Mouse (Mus musculus) neural tube, embryonic 13.5 days (tissue): Measurements from ENCODE around the gene Tcte2. TPM values are rescaled to one million over a fixed set of nuclear protein-coding genes. Genes with fewer than 3 reads are reported as not detected.

Experiments used
- ATAC-seq: fragments of 200-750 bp; cut with Nextera tagmentation; 2 replicates; pipeline ENCODE4 v1.8.0; 2017; ENCODE audit warnings: low read depth, mild to moderate bottlenecking, moderate TSS enrichment, moderate library complexity
- H3K27ac ChIP-seq: fragments of 300-500 bp; sonication (generic); replicated peaks from 2 replicates; pipeline ENCODE4 v1.5.1; 2015; ENCODE audit warnings: moderate library complexity, mild to moderate bottlenecking, inconsistent platforms
- H3K27me3 ChIP-seq: fragments of 300-500 bp; sonication (generic); 2 replicates; pipeline ENCODE4 v1.6.1; 2015; ENCODE audit warnings: mild to moderate bottlenecking, inconsistent platforms
- H3K36me3 ChIP-seq: fragments of 300-500 bp; sonication (generic); 2 replicates; pipeline ENCODE4 v1.6.1; 2015; ENCODE audit warnings: mild to moderate bottlenecking, inconsistent platforms
- H3K4me1 ChIP-seq: fragments of 300-500 bp; sonication (generic); replicated peaks from 2 replicates; pipeline ENCODE4 v1.6.1; 2015; ENCODE audit warnings: inconsistent platforms
- H3K4me2 ChIP-seq: fragments of 300-500 bp; sonication (generic); 2 replicates; pipeline ENCODE4 v1.6.1; 2015; ENCODE audit warnings: inconsistent platforms, mild to moderate bottlenecking, moderate library complexity
- H3K4me3 ChIP-seq: fragments of 300-500 bp; sonication (generic); 2 replicates; pipeline ENCODE4 v1.5.1; 2015; ENCODE audit warnings: mild to moderate bottlenecking, inconsistent platforms
- H3K9ac ChIP-seq: fragments of 300-500 bp; sonication (generic); 2 replicates; pipeline ENCODE4 v1.6.1; 2015; ENCODE audit warnings: moderate library complexity, mild to moderate bottlenecking, inconsistent platforms
- H3K9me3 ChIP-seq: fragments of 300-500 bp; sonication (generic); 2 replicates; pipeline ENCODE4 v1.6.1; 2016; ENCODE audit warnings: inconsistent platforms
- WGBS: fragments of 180-500 bp; shearing (Covaris S2); methylation state at CpG from one replicate; pipeline ENCODE4 v1.1.7; 2015; 5-methylcytosine and 5-hydroxymethylcytosine counted together
- polyA plus RNA-seq: library from polyadenylated mRNA; unstranded; fragments of >200 nt; fragmentation: Nextera tagmentation; extraction: Ambion mirVana; gene quantifications from 2 replicates; pipeline ENCODE4 v1.2.1, GENCODE M21; 2015

Gene Tcte2
- polyA plus RNA-seq, 1 experiment from 2014 or later = 17.8 TPM

DNA sequence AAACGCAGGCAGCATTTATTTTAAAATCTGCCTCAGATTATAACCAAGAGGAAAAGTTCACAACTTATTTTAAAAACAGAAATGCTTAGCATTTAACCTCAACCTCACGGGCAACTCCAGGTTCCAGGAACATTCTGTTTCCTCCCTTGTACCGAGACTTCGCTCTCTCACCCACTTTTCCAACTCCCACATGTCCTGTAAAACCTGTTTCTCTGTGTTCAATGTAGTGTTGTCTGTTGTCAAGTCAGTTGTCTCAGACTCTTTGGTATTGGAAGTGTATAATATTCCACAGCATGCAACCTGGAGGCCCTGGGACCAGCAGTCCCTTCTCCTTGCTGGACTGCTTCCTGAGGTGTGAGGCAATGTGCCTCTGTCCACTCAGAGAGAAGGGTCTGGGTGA is 47.5 kb downstream of the Tcte2 start:
- no peaks in the 10 kb centered on the region for H3K27me3 ChIP-seq
- H3K27ac ChIP-seq = no peak overlapping the region
- H3K9ac ChIP-seq = no peak overlapping the region
- no peak overlapping the region for H3K4me2 ChIP-seq
- 94% methylated on average over 4 of the region's 4 CpGs for WGBS
- no peaks in the 10 kb centered on the region for H3K36me3 ChIP-seq
- no peaks in the 10 kb centered on the region for H3K4me1 ChIP-seq
- no peak overlapping the region for H3K4me3 ChIP-seq
- no peaks in the 10 kb centered on the region for H3K9me3 ChIP-seq
- no peak for ATAC-seq

DNA sequence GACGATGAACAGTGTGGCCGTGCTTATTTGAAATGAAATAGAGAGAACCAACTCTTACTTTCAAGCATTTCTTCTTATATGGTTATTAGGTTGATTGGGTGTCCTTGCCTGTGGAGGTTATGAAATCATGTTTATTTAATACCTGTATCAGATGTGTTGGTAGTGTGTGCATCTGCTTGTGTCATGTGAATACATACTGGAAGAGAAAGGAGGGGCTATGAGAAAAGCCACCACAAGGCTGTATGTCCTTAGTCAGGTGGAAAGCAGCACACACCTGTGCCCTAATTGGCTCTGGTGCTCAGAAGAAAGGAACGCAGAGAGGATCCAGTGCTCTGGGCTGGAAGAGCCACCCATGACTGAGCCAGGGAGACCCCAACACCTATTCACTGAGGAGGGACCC is 49.1 kb downstream of the Tcte2 start:
- 91% methylated on average over 3 of the region's 3 CpGs for WGBS
- H3K4me2 ChIP-seq = no peak overlapping the region
- no peaks in the 10 kb centered on the region for H3K36me3 ChIP-seq
- 0 out of 2 replicates have a peak, but pooled peaks have one; percentile 40 for ATAC-seq
- no peak overlapping the region for H3K4me3 ChIP-seq
- H3K27ac ChIP-seq = no peak overlapping the region
- no peaks in the 10 kb centered on the region for H3K4me1 ChIP-seq
- no peaks in the 10 kb centered on the region for H3K27me3 ChIP-seq
- no peaks in the 10 kb centered on the region for H3K9me3 ChIP-seq
- H3K9ac ChIP-seq = no peak overlapping the region

- no peak overlapping the region for H3K27ac ChIP-seq
- H3K9me3 ChIP-seq = no peaks in the 10 kb centered on the region
- 83% methylated on average over 6 of the region's 6 CpGs for WGBS
- H3K27me3 ChIP-seq = no peaks in the 10 kb centered on the region
- H3K4me3 ChIP-seq = no peak overlapping the region
- no peaks in the 10 kb centered on the region for H3K36me3 ChIP-seq
- no peaks in the 10 kb centered on the region for H3K4me1 ChIP-seq
- H3K9ac ChIP-seq = no peak overlapping the region
- ATAC-seq = 0 out of 2 replicates have a peak, but pooled peaks have one; percentile 14
- no peak overlapping the region for H3K4me2 ChIP-seq
These were observed 49.5 kb downstream of the Tcte2 start for GRCm38 (mm10) chr17:13712116-13712515.

DNA sequence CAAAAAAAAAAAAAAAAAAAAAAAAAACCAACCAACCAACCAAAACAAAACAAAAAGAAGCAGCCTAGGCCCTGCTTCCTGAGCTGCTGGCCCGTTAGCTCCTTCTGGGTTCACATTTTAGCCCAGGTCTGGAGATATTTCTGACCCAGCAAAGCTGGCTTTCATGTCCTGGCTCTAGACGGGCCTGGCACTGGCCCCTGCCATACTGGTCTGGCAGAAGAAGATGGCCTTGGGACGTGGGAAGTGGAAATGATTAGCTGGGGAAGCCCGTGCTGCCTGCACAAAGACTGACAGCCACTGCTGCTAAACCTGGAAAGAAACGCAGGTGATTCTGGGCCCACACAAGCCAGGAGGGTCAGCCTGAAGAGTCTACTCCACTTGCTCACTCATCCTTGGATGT is 50.5 kb downstream of the Tcte2 start:
- Histone ChIP-seq H3K27ac (no peak overlapping the region), H3K9ac (no peak overlapping the region)
- 91% methylated on average over 5 of the region's 5 CpGs for WGBS

GRCm38 (mm10) chr17:13705481-13705921 is 56.1 kb downstream of the Tcte2 start:
- peaks cover 22% of the 10 kb centered on the region for H3K4me1 ChIP-seq
- H3K4me3 ChIP-seq = no peak overlapping the region
- 41% methylated on average over 4 of the region's 4 CpGs for WGBS
- H3K27ac ChIP-seq = no peak overlapping the region
- no peaks in the 10 kb centered on the region for H3K36me3 ChIP-seq
- no peak overlapping the region for H3K9ac ChIP-seq
- no peak for ATAC-seq
- H3K4me2 ChIP-seq = no peak overlapping the region
- H3K27me3 ChIP-seq = no peaks in the 10 kb centered on the region
- H3K9me3 ChIP-seq = no peaks in the 10 kb centered on the region

More for the DNA sequence above, 50.5 kb downstream of the Tcte2 start:
- no peak for ATAC-seq
- Histone ChIP-seq H3K36me3 (no peaks in the 10 kb centered on the region), H3K4me2 (no peak overlapping the region), H3K9me3 (no peaks in the 10 kb centered on the region), H3K4me1 (no peaks in the 10 kb centered on the region), H3K4me3 (no peak overlapping the region), H3K27me3 (no peaks in the 10 kb centered on the region)

DNA sequence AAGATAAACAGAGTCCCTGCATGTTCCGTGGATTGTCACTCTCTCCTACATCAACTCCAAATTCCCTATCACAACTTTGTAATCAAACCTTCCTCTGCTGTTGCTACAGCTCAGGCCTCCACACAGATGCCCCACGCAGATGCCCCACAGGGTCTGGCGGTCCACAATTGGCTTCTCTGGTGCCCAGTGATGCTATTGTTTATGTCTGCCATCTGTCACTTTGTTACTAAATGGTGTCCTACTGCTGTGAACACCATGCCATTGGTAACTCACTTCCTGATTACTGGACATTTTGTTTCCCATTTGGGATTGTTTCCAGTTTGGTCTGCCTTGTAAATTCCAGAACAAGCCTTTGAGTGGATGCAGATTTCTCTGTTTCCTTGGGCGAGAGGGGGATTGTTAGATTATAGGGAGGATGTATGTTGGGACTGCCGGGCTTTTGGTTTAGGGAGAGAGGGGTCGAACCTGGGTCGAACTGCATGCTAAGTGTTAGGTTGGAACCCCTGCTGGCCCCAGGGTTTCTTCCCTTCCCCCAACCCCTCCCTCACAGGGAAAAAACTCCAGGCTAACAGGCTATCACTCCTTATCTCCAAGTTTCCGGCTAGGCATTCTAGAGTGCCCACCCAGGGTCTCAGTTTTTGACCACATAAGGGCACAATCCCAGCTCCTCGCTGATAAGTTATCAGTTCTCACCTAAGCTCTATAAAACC is 57.9 kb downstream of the Tcte2 start:
- H3K36me3 ChIP-seq = no peaks in the 10 kb centered on the region
- H3K27me3 ChIP-seq = no peaks in the 10 kb centered on the region
- no peak overlapping the region for H3K4me3 ChIP-seq
- no peak; the same call in 1 of the 2 replicates for ATAC-seq
- 43% methylated on average over 9 of the region's 9 CpGs for WGBS
- H3K9me3 ChIP-seq = no peaks in the 10 kb centered on the region
- no peak overlapping the region for H3K4me2 ChIP-seq
- H3K4me1 ChIP-seq = peaks cover 34% of the 10 kb centered on the region
- 0 out of 2 replicates have a peak overlapping the region, but pooled peaks have one; percentile 3 for H3K27ac ChIP-seq
- no peak overlapping the region for H3K9ac ChIP-seq

GRCm38 (mm10) chr17:13700131-13701016 is 61.3 kb downstream of the Tcte2 start:
- peak overlapping the region; percentile 66 for H3K27ac ChIP-seq
- H3K9me3 ChIP-seq = no peaks in the 10 kb centered on the region
- H3K4me3 ChIP-seq = no peak overlapping the region
- no peak overlapping the region for H3K4me2 ChIP-seq
- H3K36me3 ChIP-seq = no peaks in the 10 kb centered on the region
- H3K9ac ChIP-seq = no peak overlapping the region
- no peaks in the 10 kb centered on the region for H3K27me3 ChIP-seq
- WGBS = 10% methylated on average over 4 of the region's 4 CpGs
- ATAC-seq = peak; percentile 82
- H3K4me1 ChIP-seq = peaks cover 29% of the 10 kb centered on the region

- no peak for ATAC-seq
- Histone ChIP-seq H3K27me3 (no peaks in the 10 kb centered on the region), H3K27ac (peak overlapping the region; percentile 66), H3K9me3 (no peaks in the 10 kb centered on the region), H3K36me3 (no peaks in the 10 kb centered on the region), H3K4me1 (peaks cover 26% of the 10 kb centered on the region), H3K4me2 (no peak overlapping the region), H3K4me3 (no peak overlapping the region), H3K9ac (no peak overlapping the region)
- 56% methylated on average over 7 of the region's 7 CpGs for WGBS
These were observed 61.9 kb downstream of the Tcte2 start for GRCm38 (mm10) chr17:13699716-13700115.

DNA sequence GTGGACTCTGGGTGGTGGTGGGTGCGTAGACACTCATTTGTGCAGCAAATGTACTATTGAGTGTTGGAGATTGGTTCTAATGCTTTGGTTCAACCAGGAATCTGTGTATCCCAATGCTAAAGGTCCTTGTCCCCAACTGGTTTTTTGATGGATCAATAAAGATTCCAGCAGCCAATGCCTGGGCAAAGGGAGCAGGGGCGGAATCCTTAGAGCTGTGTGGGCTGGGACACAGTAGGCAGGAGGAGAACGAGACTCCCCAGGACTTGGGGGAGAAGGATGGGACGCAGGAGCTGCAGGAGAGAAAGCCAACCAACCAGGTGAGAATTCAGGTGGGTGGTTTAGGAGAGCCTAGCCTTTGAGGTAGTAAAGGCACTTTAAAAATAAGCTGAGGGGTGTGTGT is 63.4 kb downstream of the Tcte2 start:
- Histone ChIP-seq H3K4me3 (no peak overlapping the region), H3K9me3 (no peaks in the 10 kb centered on the region), H3K36me3 (no peaks in the 10 kb centered on the region), H3K9ac (no peak overlapping the region), H3K4me1 (peaks cover 19% of the 10 kb centered on the region), H3K27ac (no peak overlapping the region), H3K4me2 (no peak overlapping the region), H3K27me3 (no peaks in the 10 kb centered on the region)
- ATAC-seq = no peak
- WGBS = 91% methylated on average over 4 of the region's 4 CpGs

GRCm38 (mm10) chr17:13697646-13698045 is 64.0 kb downstream of the Tcte2 start:
- Histone ChIP-seq H3K4me2 (no peak overlapping the region), H3K9me3 (no peaks in the 10 kb centered on the region), H3K4me3 (no peak overlapping the region), H3K27ac (no peak overlapping the region), H3K36me3 (no peaks in the 10 kb centered on the region), H3K4me1 (peaks cover 19% of the 10 kb centered on the region), H3K9ac (no peak overlapping the region), H3K27me3 (no peaks in the 10 kb centered on the region)
- no peak for ATAC-seq
- WGBS = 78% methylated on average over 2 of the region's 2 CpGs

DNA sequence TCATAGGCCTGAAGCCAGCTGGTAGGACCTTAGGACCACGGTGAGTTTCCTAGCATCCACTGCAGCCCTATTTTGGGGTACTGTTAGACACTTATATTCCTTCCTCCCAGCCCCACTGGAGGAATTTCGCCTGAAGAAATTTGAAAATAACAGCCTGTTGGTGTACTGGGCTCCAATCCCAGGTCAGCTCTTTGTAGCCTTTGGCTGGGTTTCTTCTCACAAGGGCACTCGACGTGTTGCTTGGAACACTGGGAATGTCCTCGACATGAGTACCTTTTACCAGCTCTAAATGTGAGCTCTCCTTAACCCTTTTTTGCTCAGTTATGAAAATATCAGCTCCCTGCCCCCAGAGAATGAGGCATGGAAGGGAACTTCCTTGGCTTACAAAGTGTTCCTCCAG is 65.7 kb downstream of the Tcte2 start:
- H3K4me1 ChIP-seq = peaks cover 16% of the 10 kb centered on the region
- H3K36me3 ChIP-seq = no peaks in the 10 kb centered on the region
- no peak overlapping the region for H3K4me3 ChIP-seq
- no peak overlapping the region for H3K4me2 ChIP-seq
- WGBS = 82% methylated on average over 5 of the region's 5 CpGs
- no peak overlapping the region for H3K9ac ChIP-seq
- no peak for ATAC-seq
- no peaks in the 10 kb centered on the region for H3K27me3 ChIP-seq
- H3K9me3 ChIP-seq = no peaks in the 10 kb centered on the region
- H3K27ac ChIP-seq = no peak overlapping the region

GRCm38 (mm10) chr17:13695211-13695610 is 66.4 kb downstream of the Tcte2 start:
- no peaks in the 10 kb centered on the region for H3K27me3 ChIP-seq
- H3K9ac ChIP-seq = no peak overlapping the region
- 95% methylated on average over 2 of the region's 2 CpGs for WGBS
- no peak overlapping the region for H3K4me2 ChIP-seq
- no peak overlapping the region for H3K27ac ChIP-seq
- no peaks in the 10 kb centered on the region for H3K36me3 ChIP-seq
- no peak for ATAC-seq
- peaks cover 9% of the 10 kb centered on the region for H3K4me1 ChIP-seq
- H3K4me3 ChIP-seq = no peak overlapping the region
- no peaks in the 10 kb centered on the region for H3K9me3 ChIP-seq
